Mouse (Mus musculus): Measurements from ENCODE around the gene Vti1a. TPM values are rescaled to one million over a fixed set of nuclear protein-coding genes. Genes with fewer than 3 reads are reported as not detected.

The Vti1a gene
- polyA plus RNA-seq, 1 experiment from 2014 or later, result 28.4 TPM

DNA sequence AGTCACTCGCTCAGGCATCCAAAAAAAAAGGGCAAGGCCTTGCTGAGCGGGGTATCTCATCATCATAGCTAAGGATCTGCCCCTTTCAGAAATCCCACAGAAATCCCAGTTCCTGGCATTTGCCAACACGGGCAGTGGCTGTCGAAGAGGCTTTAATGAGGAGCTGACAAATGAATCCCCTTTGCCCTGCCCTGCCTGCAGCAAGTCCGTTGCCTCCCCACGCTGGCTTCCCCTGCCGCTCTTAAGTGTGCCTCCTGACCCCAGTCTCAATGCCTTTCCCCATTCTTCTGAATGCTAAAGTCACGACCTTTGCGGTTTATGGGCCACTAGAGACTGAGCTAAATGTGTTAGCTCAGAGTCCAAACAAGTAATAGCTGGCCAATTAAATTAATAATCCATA, 352.8 kb downstream of the Vti1a start:
- ATAC-seq (replicated peaks; ENCODE audit: low FRiP score) (no peak), DNase-seq (ENCODE audit: low spot score) (no peak)
- WGBS, result 60% methylated on average over 9 of the region's 9 CpGs
- Histone ChIP-seq H3K27ac (ENCODE audit: low read depth, low read length) (no peak overlapping the region), H3K9ac (ENCODE audit: low read length) (no peak overlapping the region), H3K4me3 (ENCODE audit: low read depth, low read length) (no peak overlapping the region), H3K36me3 (ENCODE audit: control insufficient read depth, insufficient read depth, low read length) (no peaks in the 10 kb centered on the region), H3K27me3 (ENCODE audit: control insufficient read depth, insufficient read depth, low read length) (no peaks in the 10 kb centered on the region), H3K4me2 (ENCODE audit: low read depth, low read length, severe bottlenecking) (no peak overlapping the region), H3K9me3 (ENCODE audit: control insufficient read depth, low read length) (no peaks in the 10 kb centered on the region), H3K4me1 (replicated peaks; ENCODE audit: control insufficient read depth, insufficient read depth, low read length) (no peaks in the 10 kb centered on the region)

Other genes starting within 250 kb of the Vti1a start
- gene Gpam, start 189.1 kb upstream of the Vti1a start, polyA plus RNA-seq (2014; fragmentation: Nextera tagmentation; extraction: Ambion mirVana), result 19.8 and 20.2 TPM in 2 replicates
- gene Tectb, start 135.6 kb upstream of the Vti1a start, polyA plus RNA-seq (2014; fragmentation: Nextera tagmentation; extraction: Ambion mirVana), result not detected in 2 replicates
- not detected in 2 replicates for gene Gucy2g, start 75.1 kb upstream of the Vti1a start, polyA plus RNA-seq (2014; fragmentation: Nextera tagmentation; extraction: Ambion mirVana)
- 19.7 and 20.9 TPM in 2 replicates for gene Acsl5, start 64.4 kb upstream of the Vti1a start, polyA plus RNA-seq (2014; fragmentation: Nextera tagmentation; extraction: Ambion mirVana)
- 117 and 126 TPM in 2 replicates for gene Zdhhc6, start 263 bp upstream of the Vti1a start, polyA plus RNA-seq (2014; fragmentation: Nextera tagmentation; extraction: Ambion mirVana)

All from forebrain, embryonic 11.5 days (tissue).